Mouse (Mus musculus) urinary bladder, postnatal 25 days (tissue): ENCODE results near the gene Paqr7.

Experiments
- DNase-seq: peaks from one replicate; pipeline ENCODE4 v3.0.0; 2022; ENCODE audit warnings: low spot score

Gene Paqr7

DNA sequence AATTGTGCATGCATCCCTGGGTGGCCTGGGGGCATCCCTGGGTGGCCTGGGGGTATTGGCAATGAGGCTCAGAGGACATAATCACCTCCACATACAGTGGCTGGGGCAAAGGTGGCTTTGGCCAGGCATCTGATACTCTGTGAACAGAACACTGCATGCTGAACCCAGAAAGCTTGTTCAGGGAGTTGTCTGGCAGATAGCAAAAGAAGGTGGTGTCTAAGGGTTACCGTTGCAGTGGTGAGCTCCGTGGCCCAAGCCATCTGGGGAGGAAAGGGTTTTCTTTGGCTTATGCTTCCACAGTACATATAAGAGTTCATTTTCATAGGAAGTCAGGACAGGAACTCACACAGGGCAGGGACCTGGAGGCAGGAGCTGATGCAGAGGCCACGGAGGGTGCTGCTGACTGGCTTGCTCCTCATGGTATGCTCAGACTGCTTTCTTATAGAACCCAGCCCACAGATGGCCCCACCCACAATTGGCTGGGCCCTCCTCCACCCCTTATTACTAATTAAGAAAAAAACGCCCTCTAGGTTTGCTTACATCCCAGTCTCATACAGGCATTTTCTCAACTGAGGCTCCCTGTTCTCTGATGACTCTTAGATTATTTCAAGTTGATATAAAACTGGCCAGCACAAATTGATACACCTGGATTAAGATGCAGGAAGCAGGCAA lies 7.3 kb downstream of the Paqr7 start:
- no peak for DNase-seq

DNA sequence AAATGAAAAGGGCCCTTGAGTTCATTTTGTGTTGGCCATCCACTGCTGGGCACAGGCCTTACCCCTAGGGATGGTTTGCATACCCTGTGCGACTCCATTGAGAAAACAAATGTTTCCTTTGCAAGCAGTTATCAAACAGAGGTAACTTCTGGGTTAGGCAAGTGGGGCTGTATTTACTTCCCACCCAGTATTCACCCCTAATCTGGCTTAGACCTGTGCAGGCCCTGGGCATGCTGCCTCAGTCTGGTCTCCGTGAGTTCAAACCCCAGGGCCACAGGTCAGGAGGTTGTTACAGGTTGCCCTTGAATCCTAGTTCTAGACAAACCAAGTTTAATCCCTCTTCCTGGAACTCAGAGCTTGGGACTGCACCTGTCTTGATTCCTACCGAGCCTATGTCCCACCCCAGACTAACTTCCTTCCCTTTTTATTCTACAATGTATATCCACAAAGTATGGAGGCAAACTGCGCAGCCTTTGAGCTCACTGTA lies 8.8 kb downstream of the Paqr7 start:
- no peak for DNase-seq

DNA sequence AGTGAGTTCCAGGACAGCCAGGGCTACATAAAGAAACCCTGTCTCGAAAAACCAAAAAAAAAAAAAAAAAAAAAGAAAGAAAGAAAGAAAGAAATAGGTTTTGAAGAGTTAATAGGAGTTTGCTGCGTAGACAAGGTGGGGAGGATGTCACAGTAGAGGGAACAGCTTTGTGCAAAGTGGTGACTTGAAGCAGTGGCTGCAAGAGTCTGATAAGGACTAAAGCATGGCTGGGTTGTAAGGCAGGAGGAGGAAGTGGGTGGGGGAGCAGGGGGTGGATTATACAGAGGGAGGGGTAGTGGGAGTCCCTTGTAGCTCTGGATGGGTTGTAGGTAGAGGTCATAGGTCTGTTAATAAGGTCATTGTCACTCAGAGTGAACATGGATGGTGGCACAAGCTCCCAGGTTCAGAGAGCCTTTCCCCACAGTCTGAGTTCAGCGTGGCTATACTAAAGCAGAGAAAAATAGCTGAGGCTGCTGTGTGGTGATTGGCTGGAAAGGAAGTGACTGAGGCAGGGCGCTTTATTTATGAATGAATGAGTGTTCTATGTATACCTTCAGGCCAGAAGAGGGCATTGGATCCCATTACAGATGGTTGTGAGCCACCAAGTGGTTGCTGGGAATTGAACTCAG lies 9.6 kb downstream of the Paqr7 start:
- DNase-seq: no peak

DNA sequence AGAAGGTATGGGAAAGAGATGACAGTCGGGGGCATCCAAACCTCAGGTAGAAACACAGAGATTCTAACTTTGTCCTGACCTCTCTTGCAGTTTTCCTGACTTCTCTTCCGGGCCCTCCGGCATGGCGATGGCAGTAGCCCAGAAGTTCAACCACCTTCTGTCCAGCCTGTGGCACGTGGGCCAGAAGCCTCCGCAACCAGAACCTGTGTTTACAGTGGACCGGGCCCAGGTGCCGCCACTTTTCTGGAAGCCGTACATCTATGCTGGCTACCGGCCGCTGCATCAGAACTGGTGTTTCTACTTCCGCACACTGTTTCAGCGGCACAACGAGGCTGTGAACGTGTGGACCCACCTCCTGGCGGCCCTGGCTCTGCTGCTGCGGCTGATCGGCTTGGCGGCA lies 10.2 kb downstream of the Paqr7 start:
- no peak for DNase-seq

DNA sequence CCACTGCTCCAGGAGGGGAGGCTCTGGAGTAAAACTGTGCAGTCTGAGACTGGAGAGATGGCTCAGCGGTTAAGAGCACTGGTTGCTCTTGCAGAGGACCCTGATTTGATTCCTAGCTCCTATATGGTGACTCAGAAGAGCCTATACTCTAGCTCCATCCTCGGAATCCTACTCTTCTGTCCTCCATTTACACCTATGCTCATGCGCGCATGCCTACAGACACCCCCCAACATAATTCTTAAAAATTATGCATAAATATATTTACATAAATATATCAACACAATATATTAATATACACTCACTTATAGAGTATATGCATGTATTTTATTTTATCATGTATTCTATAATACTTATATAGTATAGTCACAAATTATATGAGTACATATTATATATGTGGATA lies 13.9 kb downstream of the Paqr7 start:
- no peak for DNase-seq

DNA sequence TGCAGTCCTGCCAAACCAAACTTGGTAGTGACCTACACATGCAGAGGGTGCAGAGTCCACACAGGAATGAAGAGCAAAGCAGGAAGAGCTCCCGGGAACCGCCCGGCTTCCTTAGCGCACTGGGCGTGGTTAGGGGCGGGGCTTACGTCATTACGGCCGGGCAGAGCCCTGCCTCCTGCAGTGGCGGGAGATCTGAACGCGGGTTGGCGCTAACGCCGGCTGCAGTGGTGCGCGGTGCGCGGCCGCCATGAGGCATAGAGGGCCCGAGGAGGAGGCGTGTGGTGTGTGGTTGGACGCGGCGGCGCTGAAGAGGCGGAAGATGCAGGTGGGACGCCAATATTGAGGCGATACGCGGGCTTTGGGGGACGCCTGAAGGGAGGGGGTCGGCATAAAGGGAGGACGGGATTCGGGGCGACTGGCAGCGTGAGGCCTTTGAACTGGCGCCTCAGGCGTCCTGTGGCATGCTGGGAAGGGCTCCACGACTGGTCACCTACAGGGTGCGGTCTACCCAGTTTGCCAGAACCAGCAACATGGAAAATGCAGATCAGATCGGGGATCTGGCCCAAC lies 14.4 kb downstream of the Paqr7 start, which contains the start of gene Aunip:
Gene Aunip, plus strand, starts transcription at position 155 of the 567 bp plus-strand sequence.
- DNase-seq: peak; percentile 91

DNA sequence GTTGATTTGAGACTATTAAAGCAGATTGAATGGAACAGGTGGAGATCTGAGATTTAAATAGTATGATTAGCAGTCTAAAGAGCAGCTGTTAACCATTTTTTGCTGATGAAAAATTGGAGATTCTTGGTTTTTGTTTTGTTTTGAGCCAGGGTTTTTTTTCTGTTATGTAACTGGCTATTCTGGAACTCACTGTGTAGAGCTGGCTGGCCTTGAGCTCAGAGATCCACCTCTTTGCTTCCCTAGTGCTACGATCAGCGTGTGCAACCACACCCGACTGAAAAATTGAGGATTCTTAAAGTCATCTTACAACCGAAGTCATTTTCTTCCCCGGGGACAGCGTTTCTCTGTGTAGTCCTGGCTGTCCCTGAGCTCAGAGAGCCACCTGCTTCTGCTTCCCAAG lies 15.2 kb downstream of the Paqr7 start:
- DNase-seq: no peak

DNA sequence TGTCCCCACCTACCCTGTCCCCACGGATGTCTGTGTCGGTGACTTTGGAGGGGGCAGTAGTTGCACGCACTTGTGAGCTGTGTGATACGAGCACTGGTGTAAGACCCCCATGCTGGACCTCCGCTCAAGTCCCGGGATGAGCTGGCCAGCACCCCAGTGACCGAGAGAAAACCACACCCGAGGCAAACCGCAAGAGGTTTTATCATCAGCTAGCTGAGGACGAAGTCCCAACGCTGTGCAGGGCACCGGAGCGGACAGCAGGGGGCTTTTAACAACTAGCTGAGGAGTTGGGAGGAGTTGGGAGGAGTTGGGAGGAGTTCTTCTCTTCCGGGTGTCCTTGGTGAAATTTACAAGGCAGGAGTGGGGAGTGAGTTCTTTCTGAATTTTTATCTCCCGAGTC lies 16.3 kb downstream of the Paqr7 start:
- peak; percentile 69 for DNase-seq

DNA sequence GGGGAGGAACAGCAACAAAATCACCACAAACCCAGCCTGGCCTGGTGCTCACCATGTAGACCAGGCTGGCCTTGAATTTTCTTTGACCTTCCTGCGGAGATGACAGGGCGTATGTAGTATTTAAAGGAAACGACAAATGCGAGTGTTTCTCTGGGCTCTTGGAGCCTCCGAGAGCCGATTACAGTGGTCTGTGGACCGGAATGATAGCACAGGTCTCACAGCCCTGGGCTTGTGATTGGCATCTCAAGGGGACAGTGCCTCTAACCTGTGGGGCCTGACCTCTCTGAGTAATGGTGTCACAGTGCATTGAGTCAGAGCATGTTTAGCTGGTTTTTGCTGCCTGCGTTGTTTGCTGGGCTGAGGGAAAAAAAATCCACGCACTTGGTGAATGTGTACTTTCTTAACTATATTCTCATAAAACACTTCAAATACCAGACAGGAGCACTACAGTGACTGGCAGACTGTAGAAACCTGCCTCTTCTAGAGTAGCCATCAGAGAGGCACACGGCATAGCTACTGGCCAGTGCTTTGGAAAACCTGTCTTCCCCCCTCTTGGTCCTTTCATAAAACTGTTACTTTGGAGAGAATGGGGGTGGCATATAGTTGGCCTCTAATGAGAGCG lies 17.9 kb downstream of the Paqr7 start:
- no peak for DNase-seq

DNA sequence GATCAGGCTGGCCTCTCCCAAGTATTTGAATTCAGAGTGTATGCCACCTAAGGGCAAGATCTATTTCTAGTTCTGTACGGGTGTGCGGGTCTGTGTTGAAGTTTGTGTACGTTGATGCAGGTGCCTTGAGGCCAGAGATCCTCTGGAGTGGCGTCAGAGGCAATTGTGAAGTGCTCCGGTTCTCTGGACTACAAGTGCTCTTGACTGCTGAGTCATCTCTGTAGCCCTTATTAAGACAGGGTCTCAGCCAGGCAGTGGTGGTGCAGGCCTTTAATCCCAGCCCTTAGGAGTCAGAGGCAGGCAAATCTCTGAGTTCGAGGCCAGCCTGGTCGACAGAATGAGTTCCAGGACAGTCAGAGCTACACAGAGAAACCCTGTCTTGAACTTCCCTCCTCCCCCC lies 19.1 kb downstream of the Paqr7 start:
- DNase-seq: no peak

DNA sequence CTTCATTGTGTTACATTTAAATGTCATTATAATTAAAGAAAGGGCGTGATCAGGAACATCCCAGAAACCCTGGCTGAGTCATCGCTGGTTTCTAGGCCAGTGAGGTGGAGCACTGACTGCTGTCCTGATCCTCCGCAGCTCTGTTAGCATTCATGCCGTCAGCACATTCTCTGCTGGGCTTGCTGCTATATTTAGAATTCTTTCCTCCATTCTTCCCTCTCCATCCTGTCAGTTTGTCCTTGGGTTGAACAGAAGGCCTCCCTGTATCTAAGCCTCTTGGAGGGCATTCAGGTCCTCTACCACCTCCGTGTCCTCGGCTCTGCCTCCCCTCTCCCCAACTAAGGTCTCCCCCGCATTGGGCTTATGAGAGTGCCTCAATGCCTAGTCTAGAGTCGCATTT lies 20.5 kb downstream of the Paqr7 start:
- no peak for DNase-seq

DNA sequence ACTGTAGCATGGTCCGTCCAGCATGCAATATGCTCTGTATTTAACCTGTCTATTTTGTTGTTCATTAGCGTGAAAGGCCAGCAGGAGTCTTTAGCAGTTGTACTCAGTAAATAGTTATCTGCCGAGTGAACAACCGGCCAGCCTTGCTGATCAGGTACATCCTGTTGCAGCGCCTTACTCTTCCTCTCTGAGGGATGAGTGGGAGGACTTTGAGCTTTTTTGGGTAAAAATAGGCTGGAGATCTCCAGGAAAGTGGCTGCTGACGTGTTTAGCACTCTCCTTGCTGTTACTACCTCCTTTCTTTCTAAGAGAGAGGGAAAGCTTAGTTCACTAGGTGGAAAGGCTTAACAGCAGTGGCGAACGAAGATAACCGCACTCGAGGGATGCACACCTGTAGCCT lies 21.2 kb downstream of the Paqr7 start:
- DNase-seq: no peak

DNA sequence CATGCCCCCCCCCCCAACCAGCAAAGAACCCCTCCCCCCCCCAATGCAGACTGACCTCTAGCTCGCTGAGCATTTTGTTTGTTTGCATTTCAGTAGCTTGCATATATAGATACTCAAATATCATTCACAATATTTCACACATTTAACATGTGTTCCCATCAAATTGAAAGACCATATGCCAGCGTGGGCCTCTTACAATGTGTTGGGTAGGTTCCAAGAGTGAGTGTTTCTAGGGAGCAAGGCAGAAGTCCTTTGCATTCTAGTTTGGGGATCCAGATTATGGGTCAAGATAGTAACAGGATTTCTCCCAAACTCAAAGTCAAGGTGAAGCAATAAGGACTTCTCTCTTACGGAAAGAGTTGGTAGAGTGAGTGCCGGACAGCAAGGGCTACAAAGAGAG lies 22.0 kb downstream of the Paqr7 start:
- DNase-seq: no peak

DNA sequence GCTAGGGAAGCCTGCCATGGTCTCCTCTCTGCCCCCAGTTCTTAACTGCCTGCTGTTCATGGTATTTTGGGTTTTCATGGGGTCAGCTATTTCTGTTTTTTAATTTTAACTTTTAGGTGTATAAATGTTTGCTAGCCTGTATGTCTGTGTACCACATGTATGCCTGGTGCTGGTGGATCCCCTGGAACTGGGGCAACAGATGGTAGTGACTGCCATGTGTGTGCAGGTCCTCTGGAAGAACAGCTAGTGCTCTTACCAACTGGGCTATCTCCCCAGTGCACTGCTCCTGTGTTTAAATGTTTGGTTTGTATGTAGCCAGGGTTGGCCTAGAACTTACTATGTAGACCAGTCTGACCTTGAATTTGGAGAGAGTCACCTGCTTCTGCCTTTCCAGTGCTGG lies 22.8 kb downstream of the Paqr7 start:
- DNase-seq: no peak

DNA sequence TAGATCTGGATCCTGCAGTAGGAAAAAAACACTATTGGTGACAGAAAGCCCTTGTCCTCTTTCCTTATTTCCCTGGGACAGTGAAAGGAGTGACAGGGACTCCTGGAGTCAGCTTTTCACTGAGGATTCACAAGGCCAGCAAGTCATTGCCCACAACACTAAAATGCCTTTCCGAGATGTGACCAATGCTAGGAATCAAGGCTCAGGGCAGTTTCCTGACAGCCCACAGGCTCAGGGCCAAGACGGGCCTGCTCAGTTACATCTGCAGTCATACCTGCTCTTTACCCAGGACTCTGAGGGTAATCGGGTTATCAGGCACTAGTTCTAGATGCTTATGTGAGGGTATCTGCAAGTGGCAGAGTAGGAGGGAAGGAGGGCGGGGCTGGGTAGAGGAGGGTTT lies 26.9 kb downstream of the Paqr7 start:
- no peak for DNase-seq

DNA sequence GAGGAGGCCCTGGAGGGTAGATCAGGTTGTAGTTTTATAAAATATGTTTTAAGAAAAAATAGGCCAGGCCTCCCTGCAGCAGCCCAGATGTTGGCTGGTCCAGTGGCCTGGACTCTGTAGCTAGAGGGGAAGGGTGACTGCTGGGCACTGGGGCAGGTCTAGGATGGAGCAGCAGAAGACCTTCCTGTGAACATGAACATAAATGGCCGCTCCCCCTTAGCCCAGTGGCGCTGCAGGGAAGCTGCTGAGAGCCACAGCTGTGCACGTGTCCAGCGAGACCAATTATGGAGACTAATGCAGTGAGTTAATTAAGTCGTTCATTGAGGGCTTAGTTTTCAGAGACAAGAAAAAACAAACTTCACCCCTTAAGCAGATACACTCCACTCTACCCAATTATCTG lies 29.3 kb downstream of the Paqr7 start:
- no peak for DNase-seq

DNA sequence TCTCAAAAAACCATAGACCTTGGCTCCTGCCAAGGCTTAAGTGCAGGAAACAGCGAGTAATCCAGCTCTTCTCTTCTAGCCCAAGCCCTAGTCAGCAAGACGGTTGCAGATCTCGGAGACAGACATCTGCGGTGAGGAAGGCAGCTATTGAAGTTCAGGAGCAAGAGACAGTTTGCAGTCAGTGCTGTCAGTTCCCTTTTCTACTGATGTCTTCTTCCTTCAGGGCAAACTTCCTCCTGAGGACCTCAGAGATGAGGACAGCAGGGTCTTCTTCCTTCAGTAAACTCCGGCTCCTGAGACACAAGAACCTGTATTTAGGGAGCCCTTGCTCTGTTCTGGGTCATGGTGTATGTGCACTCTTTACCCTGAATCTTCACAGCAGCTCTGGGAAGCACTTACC lies 29.7 kb downstream of the Paqr7 start:
- no peak for DNase-seq

DNA sequence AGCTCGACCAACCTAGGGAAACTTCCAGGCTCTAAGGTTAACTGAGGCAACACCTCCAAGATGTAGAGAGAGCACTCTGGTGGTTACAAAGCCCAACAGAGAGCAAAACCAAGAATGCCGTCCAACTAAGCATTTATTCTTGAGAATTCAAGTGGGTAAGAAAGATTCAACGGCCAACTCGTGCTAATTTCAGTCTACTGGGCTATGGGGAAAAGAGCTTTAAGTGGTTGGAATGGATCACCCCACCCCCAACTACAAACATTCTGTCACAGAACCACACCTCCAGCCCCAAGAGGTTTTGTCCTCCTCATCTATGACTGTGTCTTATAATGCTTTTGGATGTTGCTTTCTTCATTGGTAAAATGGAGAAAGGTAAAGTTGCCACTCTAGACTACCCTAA lies 36.4 kb downstream of the Paqr7 start:
- DNase-seq: no peak

DNA sequence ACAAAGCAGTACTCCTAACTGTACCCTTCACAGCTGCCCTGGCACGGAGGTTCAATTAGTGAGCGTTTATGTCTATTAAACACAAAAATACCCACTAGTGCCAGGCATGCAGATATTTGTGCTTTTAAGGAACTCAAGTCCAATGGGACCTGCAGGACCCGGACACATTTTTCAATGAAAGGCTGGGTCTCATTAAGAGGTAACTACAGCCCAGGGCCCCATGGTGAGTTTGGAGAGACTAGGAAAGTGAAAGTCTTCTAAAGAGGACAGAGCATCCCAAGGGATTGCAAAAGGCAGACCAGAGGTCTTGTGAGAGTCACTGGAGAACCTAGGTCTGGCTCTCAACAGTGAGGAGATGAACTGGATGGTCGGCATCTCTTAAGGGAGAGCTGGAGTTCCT lies 36.9 kb downstream of the Paqr7 start:
- DNase-seq: no peak

DNA sequence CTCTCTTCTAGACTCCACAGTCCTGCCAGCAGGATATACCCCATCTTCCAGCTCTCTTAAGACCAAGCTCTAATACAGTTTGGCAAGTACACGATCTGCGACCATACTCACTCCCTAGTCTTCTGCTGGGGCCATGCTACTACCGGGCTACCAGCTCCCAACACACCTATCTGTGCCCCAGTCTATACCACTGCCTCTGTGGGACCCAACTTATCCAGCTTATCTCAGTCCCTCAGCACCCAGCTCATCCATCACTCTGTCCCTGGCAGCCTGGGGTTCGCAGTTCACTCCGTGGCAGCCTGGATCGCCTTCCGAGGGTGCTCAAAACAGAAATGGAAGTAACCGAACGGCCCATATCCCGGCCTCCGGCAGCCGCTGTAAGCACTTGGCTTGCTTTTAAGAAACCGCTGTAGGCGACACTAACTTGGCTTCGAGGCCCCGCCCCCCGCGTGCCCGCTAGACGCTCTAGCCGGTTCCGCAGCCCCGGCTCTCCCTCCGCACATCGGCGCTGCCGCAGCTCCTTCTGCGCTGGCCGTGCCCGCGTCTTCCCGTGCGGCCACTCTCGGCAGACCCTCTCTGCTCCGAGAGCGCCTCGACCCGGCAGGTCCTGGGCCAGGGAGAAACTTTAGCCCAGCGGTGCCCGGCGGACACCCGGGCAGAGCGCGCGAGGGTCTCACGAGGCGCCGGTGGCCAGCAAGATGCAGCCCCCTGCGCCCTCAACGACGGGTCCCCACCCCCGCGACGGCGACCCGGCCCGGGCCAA lies 37.8 kb downstream of the Paqr7 start:
- peak; percentile 75 for DNase-seq

DNA sequence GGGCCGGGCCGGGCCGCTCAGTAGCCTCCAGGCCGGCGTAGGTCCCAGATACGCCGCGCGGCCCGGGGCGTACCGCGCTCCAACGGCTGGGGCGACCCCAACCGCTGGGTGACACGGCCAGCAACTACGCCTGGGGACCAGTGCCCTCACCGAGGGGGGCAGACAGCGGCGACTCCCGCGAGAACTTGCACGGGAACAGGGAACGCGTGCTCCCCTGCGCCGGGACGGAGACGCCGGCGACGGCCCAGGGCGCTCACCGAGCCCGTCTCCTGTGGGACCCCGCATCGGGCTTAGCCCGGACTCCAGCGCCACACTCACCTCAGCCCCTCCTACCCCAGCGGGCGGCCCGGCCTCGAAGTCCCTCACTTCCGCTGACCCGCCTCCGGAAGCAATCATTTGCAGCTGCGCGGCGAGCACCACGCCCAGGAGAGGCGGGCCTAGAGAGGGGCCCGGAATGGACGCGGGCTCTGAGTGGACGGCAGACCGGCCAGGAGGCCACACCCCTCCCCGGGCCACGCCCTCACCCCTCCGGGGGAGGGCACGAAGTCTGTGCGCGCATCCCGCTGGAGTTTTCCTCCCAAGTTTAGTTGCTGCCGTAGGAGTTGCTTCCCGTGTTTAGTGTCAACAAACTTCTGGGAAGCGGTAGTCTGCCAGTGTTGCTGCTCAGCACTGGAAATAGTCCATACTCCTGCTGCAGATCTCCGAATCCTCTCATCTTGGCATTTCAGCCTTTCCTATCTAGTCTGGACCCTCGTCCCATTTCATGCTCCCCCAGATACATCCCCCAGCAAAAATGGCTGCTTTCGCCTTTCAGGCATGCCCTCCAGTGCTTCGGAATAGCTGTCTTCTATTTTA lies 38.7 kb downstream of the Paqr7 start, which contains the start of gene Mtfr1l:
Gene Mtfr1l, minus strand, starts transcription at position 456 of the 855 bp plus-strand sequence.
- DNase-seq: peak; percentile 96
